In genomic region chr2:51139218-51139911, GRCm38 (mm10) we compare ENCODE assay signal across 8 mouse cellular contexts. TPM values are rescaled to one million over a fixed set of nuclear protein-coding genes. Genes with fewer than 3 reads are reported as not detected.
DNase-seq lines count a peak whose midpoint lies in the region; ATAC-seq and TF ChIP-seq lines count a peak whose summit lies in the region.

No protein-coding gene starts in this region.

- no peak overlapping the region for H3K9ac ChIP-seq in forebrain, embryonic 14.5 days (ENCODE audit: low read length)
- H3K9ac ChIP-seq in limb, embryonic 13.5 days = 0 out of 2 replicates have a peak overlapping the region, but pooled peaks have one; percentile 8
- no peak overlapping the region for H3K9ac ChIP-seq in midbrain, postnatal 0 days (replicated peaks; ENCODE audit: low read length, poor library complexity, severe bottlenecking)

- H3K27ac ChIP-seq in forebrain, embryonic 14.5 days (ENCODE audit: low read depth, low read length) = peak overlapping the region; percentile 35; the same call in 1 of the 2 replicates
- H3K27ac ChIP-seq in hindbrain, embryonic 10.5 days = peak overlapping the region; percentile 91
- H3K27ac ChIP-seq in limb, embryonic 13.5 days = peak overlapping the region; percentile 39; the same call in 1 of the 2 replicates
- H3K27ac ChIP-seq in midbrain, postnatal 0 days (ENCODE audit: low read depth, low read length) = no peak overlapping the region

- no peaks in the 10 kb centered on the region for H3K27me3 ChIP-seq in forebrain, embryonic 14.5 days (replicated peaks; ENCODE audit: control insufficient read depth, insufficient read depth, low read length)
- no peaks in the 10 kb centered on the region for H3K27me3 ChIP-seq in hindbrain, embryonic 10.5 days (ENCODE audit: insufficient read depth, poor library complexity, severe bottlenecking)
- H3K27me3 ChIP-seq in limb, embryonic 13.5 days = no peaks in the 10 kb centered on the region
- no peaks in the 10 kb centered on the region for H3K27me3 ChIP-seq in midbrain, postnatal 0 days (ENCODE audit: insufficient read depth, low read length)

- peaks cover 42% of the 10 kb centered on the region for H3K36me3 ChIP-seq in forebrain, embryonic 14.5 days (ENCODE audit: control insufficient read depth, insufficient read depth, low read length)
- peaks cover 68% of the 10 kb centered on the region for H3K36me3 ChIP-seq in hindbrain, embryonic 10.5 days
- peaks cover 51% of the 10 kb centered on the region for H3K36me3 ChIP-seq in limb, embryonic 13.5 days
- peaks cover 17% of the 10 kb centered on the region for H3K36me3 ChIP-seq in midbrain, postnatal 0 days (ENCODE audit: insufficient read depth, low read length)

- peak; percentile 72 for ATAC-seq in forebrain, embryonic 14.5 days
- ATAC-seq in limb, embryonic 13.5 days (ENCODE audit: low FRiP score, low read depth) = peak; percentile 59; the same call in 1 of the 2 replicates
- ATAC-seq in midbrain, postnatal 0 days (ENCODE audit: low FRiP score) = peak; percentile 52; the same call in 1 of the 2 replicates

- H3K9me3 ChIP-seq in forebrain, embryonic 14.5 days (replicated peaks; ENCODE audit: control insufficient read depth, low read length) = no peaks in the 10 kb centered on the region
- H3K9me3 ChIP-seq in hindbrain, embryonic 10.5 days = no peaks in the 10 kb centered on the region
- H3K9me3 ChIP-seq in limb, embryonic 13.5 days = no peaks in the 10 kb centered on the region
- H3K9me3 ChIP-seq in midbrain, postnatal 0 days (ENCODE audit: low read length) = no peaks in the 10 kb centered on the region

- 5% methylated on average over 5 of the region's 5 CpGs for WGBS in forebrain, embryonic 14.5 days
- WGBS in hindbrain, embryonic 10.5 days = 5% methylated on average over 5 of the region's 5 CpGs
- 15% methylated on average over 5 of the region's 5 CpGs for WGBS in limb, embryonic 13.5 days
- 18% methylated on average over 5 of the region's 5 CpGs for WGBS in midbrain, postnatal 0 days

- DNase-seq in adrenal gland, postnatal 36 days = peak; percentile 50 to 73
- peak; percentile 74 for DNase-seq in forebrain, embryonic 14.5 days (ENCODE audit: low spot score)
- peak; percentile 85 for DNase-seq in hindbrain, embryonic 10.5 days (ENCODE audit: low spot score)
- peak; percentile 68 for DNase-seq in midbrain, postnatal 0 days (ENCODE audit: low spot score)
- DNase-seq in left cerebral cortex, postnatal 14 days (ENCODE audit: low spot score in 2 of 2) = no peak
- DNase-seq in spleen, postnatal 10 days (ENCODE audit: low spot score in 2 of 2) = no peak
- DNase-seq in cerebellum, adult 9-11 months = no peak

- intact Hi-C loops in left cerebral cortex, postnatal 14 days (cut with DNase I) = no loop called here

- no peak overlapping the region for H3K4me3 ChIP-seq in forebrain, embryonic 14.5 days (ENCODE audit: low read depth, low read length)
- peak overlapping the region; percentile 35 for H3K4me3 ChIP-seq in hindbrain, embryonic 10.5 days
- H3K4me3 ChIP-seq in limb, embryonic 13.5 days = peak overlapping the region; percentile 8; the same call in 1 of the 2 replicates
- H3K4me3 ChIP-seq in midbrain, postnatal 0 days (ENCODE audit: low read depth, low read length) = no peak overlapping the region

- TF ChIP-seq CTCF in midbrain, postnatal 0 days (IDR thresholded peaks at IDR 0.05) = no peak

- peak overlapping the region; percentile 74 for H3K4me2 ChIP-seq in forebrain, embryonic 14.5 days (ENCODE audit: low read length)
- H3K4me2 ChIP-seq in limb, embryonic 13.5 days (replicated peaks) = peak overlapping the region; percentile 31
- H3K4me2 ChIP-seq in midbrain, postnatal 0 days (ENCODE audit: low read depth, low read length, poor library complexity, severe bottlenecking) = peak overlapping the region; percentile 5; the same call in 1 of the 2 replicates

- H3K4me1 ChIP-seq in forebrain, embryonic 14.5 days (ENCODE audit: control insufficient read depth, insufficient read depth, low read length) = peaks cover 53% of the 10 kb centered on the region
- H3K4me1 ChIP-seq in hindbrain, embryonic 10.5 days (replicated peaks) = peaks cover 74% of the 10 kb centered on the region
- peaks cover 71% of the 10 kb centered on the region for H3K4me1 ChIP-seq in limb, embryonic 13.5 days
- H3K4me1 ChIP-seq in midbrain, postnatal 0 days (ENCODE audit: insufficient read depth, low read length) = peaks cover 14% of the 10 kb centered on the region

RNA-seq across cellular contexts. Expression of gene Rnd3, which starts 9.5 kb away (rescaled TPM):
- 10 to 100 TPM; 33.3 to 48.6 TPM for total RNA-seq in adrenal gland, postnatal 36 days (2021)
- polyA plus RNA-seq in forebrain, embryonic 14.5 days (2014; fragmentation: Nextera tagmentation; extraction: Ambion mirVana) = 191 and 206 TPM in 2 replicates
- polyA plus RNA-seq in hindbrain, embryonic 10.5 days (2016; fragmentation: Nextera tagmentation; extraction: Ambion mirVana) = 154 and 217 TPM in 2 replicates
- 168 and 177 TPM in 2 replicates for polyA plus RNA-seq in limb, embryonic 13.5 days (2015; fragmentation: Nextera tagmentation; extraction: Ambion mirVana)
- total RNA-seq in midbrain, postnatal 0 days (2014; rRNA removed) = 70.4 and 73.9 TPM in 2 replicates
- 81.1 and 88.9 TPM in 2 replicates for polyA plus RNA-seq in midbrain, postnatal 0 days (2015; fragmentation: Nextera tagmentation; extraction: Ambion mirVana)
- 10 to 100 TPM; 17.6 to 22.8 TPM for total RNA-seq in left cerebral cortex, postnatal 14 days (2021)

Comparison
In these comparisons a context has a peak if more than half of its experiments do, and no peak if none do; other contexts are left out.
1. DNase-seq: peak in adrenal gland, postnatal 36 days (2 of 2), forebrain, embryonic 14.5 days (single experiment), hindbrain, embryonic 10.5 days (single experiment) and midbrain, postnatal 0 days (single experiment); none in left cerebral cortex, postnatal 14 days (0 of 2), spleen, postnatal 10 days (0 of 2) and cerebellum, adult 9-11 months (single experiment).
2. H3K4me2 ChIP-seq: peak in every context shown above with its lines; median percentile 74 in forebrain, embryonic 14.5 days; 31 in limb, embryonic 13.5 days; 5 in midbrain, postnatal 0 days.
3. H3K4me3 ChIP-seq: peak in hindbrain, embryonic 10.5 days (single experiment) and limb, embryonic 13.5 days (single experiment); none in forebrain, embryonic 14.5 days (single experiment) and midbrain, postnatal 0 days (single experiment).
4. Peak in every context shown above with its lines, with median percentiles within 50 percentile points of each other: ATAC-seq.